Mouse (Mus musculus) kidney, adult 18-20 months (tissue): ENCODE data around the gene Hoxc8.

ENCODE experiments used
- DNase-seq: peaks from one replicate; pipeline ENCODE4 v3.0.0; 2021

Gene Hoxc8

DNA sequence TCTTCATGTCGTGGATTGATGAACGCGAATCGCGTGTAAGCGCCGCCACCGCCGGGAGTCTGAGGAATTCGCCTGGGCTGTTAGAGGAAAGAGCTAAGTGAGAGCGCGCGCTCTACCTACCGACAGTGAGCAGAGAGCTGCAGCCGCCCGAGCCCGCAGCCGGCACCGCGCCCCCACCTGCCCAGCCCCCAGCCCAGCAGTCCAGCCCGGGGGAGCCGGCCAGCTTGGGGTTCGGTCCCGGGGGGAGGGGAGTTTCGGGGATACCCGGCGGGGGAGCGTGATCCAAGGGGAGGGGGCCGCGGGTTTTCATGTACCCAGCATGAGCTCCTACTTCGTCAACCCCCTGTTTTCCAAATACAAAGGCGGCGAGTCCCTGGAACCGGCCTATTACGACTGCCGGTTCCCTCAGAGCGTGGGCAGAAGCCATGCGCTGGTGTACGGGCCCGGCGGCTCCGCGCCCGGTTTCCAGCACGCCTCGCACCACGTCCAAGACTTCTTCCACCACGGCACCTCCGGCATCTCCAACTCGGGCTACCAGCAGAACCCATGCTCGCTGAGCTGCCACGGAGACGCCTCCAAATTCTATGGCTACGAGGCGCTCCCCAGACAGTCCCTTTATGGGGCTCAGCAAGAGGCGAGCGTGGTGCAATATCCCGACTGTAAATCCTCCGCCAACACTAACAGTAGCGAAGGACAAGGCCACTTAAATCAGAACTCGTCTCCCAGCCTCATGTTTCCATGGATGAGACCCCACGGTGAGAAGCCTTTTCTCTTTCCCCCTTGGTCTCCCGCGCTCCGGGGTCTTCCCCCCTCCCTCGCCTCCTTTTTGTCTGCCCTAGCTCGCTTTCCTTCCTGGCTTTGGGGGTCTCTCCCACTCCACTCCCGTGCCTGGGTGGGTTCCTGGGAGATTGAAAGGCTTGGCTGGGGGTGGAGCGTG lies at the start of gene Hoxc8:
TSS of gene Hoxc8 (plus strand) at position 147 of the 937 bp plus-strand sequence.
- peak; percentile 56 for DNase-seq

DNA sequence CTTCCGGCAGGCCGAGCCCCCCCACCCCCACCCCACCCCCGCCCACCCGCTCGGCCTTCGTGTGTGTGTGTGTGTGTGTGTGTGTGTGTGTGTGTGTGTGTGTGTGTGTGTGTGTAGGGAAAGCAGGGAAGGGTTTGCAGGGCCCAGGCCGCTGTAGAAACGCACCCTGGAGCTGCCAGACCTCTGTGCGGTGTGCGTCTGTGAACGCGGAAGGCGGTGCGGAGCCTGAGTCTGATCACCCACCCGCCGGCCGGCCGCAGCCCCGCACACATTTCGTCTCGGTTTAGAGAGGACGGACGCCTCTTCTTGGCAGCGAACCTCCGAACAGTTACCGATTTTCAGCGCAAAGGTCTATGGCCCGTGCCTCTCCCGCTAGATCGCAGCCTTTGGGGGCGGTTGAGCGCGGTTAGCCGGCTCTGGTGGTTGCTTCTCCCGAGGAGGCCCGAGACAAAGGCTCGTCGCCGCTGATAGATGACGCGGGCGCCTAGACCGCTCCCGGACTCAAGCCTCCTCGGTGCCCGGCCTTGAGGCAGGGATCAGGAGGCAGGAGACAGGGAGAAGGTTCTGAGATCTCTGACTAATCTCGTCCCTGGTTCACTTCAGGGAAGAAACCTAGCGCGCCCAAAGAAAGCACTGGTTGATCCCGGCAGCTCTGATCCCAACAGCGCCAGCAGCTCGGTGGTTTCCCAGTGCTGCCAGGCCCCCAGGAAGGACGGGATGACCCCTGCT lies 47.5 kb upstream of the Hoxc8 start:
- no peak for DNase-seq

DNA sequence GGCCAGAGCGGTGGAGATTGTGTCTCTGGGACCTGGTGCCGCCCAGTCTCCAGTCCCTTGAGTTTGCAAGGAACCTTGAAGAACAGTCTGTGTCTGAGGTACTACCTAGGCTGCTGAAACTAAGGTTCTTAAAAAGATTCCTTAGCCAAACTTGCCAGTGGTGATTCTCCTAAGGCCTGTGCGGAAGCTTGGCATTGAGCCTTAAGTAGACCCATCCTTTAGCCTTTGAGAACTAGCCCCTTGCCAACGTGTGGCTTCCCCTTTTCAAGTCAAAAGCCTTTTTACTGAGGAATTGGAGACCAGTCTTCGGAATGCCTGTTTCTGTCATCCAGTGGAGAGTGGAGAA lies 47.0 kb upstream of the Hoxc8 start:
- no peak for DNase-seq

DNA sequence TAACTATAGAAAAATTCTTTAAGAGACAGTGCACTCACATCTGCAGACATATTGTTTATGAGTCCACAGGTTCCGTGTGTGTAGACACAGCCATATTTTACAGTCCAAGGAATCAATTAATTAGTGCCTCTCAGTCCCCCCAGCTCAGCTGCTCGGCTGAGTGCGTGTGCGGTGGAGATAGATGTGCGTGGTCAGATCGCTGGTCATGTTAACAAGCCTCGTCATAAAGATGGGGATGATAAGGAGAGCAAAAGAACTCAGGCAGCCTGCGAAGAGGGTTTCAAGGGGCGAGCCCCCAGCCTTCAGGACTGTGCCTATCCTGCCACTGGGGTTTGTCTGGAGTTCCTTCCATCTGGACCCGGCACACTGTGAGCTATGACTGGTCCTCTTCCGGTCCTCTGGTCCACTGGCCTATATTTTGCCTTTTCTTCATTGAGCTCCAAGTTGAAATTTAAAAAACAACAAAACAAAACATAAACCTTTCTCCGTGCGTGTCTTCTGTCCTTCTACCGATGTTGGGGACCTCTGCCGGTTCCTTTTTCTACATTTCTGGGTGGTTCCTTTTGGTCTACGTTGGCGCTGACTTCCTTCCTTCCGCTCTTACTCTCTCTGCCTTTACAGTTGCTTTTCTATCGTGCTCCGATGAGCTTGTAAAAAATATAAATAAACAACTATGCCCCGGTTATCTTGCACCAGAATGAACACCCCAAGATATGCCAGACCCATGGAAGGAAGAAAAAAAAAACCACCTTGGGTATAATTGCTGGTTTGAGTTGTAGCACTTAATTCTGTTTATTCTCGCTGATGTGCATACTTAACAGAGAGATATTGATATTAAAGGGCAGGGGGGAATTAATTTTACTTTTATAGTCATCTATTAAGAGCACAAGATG lies 45.0 kb upstream of the Hoxc8 start:
- DNase-seq = no peak

DNA sequence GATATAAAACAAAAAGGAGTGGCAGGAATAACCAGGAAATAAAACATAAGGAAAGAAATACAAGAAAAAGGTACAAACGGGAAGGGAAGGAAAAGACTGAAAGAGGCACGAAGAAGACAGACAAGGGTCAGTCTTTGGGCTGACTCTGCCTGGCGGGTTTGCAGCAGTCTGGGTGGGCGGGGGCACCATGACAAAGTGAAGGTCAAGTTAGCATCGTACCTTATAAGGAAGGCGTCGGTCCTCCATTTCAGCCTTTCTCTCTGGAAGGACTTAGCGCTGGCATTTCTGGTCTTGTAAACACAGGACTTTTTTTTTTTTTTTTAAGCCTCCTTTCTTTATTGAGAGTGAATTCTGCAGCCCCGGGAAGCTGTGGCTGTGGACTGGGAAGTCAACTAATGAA lies 43.1 kb upstream of the Hoxc8 start:
- no peak for DNase-seq

DNA sequence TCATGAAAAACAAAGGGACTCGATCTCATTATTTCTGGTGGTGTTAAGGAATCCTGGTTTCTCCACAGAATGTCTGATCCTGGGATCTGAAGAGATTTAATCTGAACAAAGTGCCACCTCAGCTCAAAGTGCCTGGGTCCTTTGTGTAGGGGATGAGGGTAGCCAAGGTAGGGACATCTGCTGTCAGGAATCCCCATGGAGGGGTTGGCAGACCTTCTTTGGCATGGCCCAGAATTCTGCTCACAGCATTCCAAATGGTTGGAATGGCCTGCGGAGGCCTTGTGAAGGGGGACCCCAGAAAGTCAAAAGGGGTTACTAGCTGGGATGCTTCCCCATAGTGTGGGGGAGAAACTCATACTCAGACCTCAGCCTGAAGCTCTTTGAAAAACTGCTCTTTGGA lies 41.6 kb upstream of the Hoxc8 start:
- no peak for DNase-seq

DNA sequence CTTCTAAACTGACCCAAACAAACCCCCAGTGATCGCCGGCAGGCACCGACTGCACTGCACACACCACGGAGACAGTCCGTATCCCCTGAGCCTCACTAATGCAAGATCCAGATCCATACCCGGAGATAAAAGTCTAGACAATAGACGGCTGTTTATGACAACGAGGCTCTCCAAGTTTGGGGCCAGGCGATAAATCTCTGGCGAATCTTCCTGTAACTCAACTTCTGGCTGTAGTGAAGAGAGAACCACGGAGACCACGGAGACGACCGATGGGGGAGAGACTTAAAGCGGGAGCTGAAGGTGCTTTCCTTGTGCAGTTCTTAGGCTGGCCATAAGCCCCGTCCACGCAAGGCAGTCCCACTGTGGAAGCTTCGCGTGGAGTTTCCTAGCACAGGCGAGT lies 40.7 kb upstream of the Hoxc8 start:
- no peak for DNase-seq

DNA sequence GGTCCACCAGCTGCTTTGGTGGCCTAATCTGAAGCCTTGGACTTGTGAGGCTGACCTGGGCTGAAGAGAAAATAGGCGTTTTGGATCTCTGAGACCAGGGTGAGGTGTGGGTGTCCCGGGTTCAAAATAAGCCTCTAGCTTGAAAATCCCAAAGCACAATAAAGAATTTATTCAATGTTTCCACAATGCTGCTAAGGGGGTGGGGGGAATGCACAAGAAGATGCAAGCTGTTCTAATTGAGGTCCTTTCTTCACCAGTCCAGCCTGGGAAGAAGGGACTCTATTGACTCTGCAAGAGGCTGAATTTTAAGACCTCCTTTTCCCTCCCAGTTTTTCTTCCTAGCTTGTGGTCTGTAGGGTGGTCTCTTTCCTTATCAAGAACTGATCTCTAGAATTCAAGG lies 39.5 kb upstream of the Hoxc8 start:
- no peak for DNase-seq

DNA sequence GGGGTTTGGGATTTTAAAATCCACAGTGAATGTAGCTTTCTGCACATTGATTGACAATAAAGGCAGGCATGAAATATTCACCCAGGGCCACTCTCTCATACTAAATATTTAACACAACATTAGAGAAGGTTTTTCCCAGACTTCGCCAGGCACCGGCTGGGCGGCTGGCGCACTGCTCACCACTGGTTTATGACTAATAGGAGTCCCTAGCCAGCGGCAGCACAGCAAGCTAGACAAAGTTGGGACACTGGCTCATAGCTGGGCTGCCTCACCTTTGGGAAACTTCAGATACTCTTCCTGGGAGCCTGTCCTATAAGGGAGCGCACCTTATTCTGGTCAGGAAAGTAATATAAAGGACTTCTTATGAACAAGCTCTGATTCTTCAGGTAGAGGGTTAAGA lies 36.8 kb upstream of the Hoxc8 start:
- no peak for DNase-seq

DNA sequence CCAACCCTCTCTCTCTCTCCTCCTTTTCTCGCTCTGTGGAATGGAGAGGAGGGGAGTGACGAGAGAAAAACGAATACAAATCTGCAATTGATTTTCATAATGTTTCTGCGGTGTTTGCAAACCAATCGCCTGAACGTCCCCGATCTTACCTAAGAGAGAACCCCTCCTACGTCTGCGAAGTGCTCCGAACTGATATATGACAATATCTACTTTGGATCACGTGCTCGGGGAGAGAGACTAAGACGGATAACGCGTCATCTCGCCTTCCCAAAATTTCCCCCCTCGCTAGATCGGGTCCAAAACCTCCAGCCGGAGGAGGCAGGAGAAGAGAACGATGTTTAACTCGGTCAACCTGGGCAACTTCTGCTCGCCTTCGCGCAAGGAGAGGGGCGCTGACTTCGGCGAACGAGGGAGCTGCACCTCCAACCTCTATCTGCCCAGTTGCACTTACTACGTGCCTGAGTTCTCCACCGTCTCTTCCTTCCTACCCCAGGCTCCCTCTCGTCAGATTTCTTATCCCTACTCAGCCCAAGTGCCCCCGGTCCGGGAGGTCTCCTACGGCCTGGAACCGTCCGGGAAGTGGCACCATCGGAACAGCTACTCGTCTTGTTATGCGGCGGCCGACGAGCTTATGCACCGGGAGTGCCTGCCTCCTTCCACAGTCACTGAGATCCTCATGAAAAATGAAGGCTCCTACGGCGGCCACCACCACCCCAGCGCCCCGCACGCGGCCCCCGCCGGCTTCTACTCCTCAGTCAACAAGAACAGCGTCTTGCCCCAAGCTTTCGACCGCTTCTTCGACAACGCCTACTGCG lies 36.0 kb upstream of the Hoxc8 start, which contains the start of gene Hoxc11:
TSS of gene Hoxc11 (plus strand) at position 236 of the 815 bp plus-strand sequence.
- peak; percentile 57 for DNase-seq

DNA sequence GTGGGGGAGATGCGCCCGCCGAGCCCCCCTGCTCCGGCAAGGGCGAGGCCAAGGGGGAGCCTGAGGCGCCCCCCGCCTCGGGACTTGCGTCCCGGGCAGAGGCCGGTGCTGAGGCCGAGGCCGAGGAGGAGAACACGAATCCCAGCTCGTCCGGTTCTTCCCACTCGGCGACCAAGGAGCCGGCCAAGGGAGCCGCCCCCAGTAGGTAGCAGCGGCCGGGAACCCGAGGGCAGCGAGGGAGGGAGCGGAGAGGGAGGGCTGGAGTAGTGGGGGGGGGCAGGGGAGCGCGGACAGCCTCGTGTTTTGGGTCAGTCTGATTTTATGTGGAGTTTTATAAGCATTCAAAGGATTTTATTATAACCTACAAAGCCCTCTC lies 35.4 kb upstream of the Hoxc8 start:
- no peak for DNase-seq

DNA sequence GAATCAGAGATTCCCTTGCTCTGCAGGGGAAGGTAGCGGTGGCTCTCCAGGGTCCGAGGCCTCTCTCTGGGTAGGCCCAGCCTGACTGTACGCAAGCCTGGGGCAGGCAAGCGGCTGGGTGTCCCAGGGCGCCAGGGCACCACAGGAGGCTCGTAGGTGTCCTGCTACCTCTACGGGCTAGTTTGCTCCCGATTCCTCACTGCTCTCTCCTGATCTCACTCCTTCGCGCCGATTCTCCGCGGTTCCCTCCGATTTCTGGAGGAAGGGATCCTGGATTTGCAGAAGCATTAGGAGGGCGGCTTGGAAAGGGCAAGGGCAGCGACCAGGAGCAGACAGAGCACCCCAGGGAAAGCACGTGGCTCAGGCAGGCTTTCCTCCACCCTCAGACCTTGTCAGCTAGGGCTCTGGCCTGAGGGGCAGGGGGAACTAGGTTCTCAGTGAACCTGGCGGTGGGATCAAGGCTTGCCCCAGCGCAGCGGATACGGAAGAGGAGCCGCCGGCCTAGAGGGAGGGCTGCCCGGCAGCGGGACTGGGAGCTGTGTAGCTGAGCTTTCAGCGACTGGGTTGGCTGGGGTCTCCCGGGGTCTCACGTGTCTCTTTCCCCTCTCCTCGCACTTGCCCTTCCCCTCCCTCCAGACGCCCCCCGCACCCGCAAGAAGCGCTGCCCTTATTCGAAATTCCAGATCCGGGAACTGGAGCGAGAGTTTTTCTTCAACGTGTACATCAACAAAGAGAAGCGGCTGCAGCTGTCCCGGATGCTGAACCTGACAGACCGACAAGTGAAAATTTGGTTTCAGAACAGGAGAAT lies 34.4 kb upstream of the Hoxc8 start:
- DNase-seq = peak; percentile 53

DNA sequence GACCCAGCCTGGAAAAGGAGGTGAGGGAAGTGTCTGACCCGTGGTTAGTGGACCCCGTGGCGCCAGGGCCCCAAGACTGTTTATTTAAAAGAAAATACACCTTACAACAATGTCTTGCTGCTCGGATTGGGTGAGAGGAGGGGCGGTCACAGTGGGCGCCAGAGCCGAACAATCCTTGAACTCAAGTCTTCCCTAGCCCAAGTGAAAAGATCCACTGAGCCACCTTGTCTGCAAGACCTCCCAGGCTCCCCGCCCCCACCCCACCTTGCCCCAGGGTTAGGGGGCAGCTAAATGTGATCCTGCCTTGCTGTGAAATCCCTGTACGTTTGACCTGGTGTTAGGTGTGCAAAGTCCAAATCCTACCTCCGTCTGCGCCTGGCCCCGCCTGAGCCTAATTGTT lies 33.5 kb upstream of the Hoxc8 start:
- DNase-seq = no peak

DNA sequence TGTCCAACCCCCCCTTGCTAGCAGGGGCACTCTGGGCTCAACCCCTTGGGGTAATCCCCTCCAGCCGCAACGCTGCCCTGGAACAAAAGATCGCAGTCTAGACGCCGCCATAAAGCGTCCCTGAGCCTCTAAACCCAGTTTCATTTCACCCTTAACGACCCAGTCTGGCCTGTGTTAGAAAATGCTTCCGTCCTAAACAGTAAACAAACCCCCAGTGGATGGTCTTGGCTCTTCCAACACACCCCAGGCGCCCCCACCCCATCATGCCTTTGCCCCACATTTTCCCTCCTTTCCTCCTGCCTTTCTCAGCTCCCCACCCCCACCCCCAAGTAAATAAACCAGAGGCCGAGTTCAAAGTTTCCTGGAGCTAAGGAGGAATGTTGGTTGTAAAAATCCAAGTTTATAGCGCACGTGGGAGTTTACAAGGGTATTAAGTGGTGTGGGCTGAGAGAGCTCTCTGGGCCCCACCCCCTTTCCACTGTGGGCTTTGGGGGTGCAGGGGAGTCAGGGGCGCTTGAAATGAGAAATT lies 30.7 kb upstream of the Hoxc8 start:
- no peak for DNase-seq

DNA sequence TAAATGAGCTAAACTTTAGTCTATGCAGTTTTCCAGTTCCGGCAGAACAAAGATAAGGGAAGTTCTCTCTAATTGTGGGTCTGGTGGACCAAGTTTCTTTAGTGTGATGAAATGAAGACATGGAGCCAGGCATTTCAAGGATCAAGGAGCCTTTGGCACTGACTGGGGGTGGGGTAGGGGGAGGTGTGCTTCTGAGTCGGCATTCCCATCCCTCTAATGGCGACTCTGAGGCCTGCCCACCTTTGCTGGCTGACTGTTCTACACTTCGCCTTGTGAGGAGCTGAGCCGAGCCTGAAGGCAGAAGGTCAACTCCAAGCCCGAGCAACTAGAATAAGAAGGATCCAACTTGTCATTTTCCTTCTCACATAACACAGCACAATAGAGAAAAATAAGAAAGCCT lies 28.7 kb upstream of the Hoxc8 start:
- DNase-seq = no peak

DNA sequence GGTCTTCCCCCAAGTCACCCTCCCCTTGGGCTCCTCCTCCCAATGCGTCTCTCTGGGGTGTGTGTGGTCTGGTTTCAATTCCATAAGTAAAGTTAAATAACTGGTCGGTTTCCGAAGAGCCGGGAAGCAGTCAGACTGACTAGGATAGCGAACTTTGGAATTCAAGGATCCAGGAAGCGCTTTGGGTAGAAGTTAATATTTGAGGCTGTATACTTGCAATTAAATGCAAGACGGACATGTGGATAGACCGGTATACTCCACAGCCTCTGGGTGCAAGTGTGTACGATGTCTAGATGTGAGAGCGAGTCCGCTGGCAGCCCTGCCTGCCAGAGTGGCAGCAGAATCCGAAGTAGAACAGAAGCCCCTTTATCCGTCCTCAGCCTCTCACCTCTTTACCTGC lies 27.9 kb upstream of the Hoxc8 start:
- DNase-seq = peak; percentile 63

DNA sequence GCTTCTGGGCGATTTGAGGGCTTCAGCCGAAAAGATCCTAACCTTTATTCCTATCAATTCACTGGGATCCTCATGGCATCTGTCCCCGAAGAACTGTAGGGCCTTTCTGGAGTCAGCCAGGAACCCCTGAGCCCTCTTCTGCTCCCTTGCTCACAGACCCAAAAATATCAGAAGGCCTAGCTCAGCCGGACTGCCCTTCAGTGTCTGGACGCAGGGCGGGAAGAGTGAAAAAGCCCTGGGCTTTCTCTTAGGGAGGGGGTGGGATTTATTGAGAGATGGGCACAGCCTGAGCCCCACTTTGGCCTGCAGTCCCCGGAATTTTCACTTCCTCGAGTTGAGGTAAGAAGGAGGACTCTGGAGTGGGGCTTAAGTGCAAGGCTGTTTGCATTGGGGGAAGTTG lies 27.1 kb upstream of the Hoxc8 start:
- peak; percentile 56 for DNase-seq

DNA sequence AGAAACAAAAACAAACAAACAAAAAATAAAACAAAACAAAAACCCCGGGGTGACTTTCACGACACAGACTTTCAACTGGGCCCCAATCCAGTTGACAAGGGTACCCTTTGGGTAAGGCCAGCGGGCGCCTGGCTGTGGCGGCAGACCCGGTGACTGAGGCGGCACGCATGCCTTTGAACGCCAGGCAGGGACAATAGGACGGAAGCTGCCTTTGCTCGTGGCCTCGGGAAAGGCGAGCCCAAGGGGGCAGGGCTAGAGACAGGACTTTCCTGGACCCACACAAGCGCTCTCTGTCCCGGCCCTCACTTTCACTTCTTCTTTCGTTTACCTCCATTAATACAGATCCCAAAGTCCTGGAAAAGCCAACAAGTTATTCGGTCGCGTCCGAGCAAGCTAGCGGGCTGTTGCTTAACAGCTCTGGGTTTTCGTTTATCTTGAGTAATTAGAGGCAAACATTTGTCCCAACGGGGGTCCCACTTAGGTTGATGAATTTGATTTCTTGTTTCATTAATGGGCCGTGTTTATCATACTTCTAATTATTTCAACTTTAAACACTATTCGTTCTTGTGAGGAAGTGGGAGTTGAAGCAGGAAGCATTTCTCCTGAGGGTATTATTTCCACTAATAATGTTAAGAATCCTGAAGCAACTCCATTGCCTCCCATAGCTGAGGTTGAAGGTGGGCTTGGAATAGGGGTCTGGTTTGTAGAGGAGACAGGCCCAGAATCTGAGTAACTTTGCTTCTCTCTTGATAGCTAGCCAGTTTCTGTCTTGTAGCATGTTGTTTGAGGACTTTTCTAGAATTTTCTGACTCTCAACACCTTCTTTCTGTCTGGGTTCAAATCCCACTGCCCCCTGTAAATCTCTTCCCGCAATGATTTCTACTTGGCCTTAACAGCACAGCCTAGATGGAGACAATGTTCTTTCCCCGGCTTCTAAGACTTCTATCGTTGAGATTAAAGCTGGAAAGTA lies 26.5 kb upstream of the Hoxc8 start:
- peak; percentile 76 for DNase-seq

DNA sequence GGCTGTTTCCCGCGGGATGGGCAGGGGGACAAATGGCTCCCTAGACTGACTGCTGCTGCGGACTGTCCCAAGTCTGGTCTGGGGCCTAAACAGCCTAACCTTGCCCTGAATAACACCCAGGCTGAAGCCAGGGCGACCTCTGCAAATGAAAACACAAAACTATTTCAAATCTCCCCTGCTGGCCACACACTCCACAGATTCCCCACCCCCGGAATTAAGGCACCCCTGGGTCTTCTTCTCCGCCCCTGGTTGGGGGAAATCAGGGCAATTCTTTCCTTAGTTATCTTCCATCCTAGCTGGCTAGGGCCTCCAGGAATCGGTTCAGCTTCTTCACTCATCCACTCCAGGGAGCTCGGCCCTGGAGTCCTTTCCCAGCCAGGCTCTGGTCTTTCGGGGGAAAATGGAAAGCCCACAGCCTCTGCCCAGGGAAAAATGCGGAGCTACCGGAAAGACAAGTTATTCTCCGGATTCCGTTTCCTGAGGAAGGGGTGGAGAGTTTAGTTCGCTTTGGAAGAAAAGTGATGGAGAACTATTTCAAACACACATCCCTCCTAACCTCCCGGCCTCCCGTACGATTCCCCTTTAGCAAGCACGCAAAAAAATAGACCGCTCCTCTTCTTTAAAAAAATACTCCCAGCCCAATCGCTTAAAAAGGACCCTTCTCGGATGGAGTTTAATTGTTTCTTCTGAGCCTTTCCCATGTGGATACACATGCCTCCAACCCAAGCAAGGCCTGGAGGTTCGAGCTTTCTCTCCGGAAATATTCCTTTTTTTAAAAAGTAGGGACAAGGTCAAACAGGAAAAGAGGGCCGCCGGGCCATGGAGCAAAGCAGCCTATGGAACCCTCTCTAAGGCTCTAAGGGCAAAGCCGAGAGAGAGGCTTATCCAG lies 25.2 kb upstream of the Hoxc8 start:
- DNase-seq = peak; percentile 64
